Mouse (Mus musculus) MEL (cell line): ENCODE measurements around the gene En2. TPM values are rescaled to one million over a fixed set of nuclear protein-coding genes. Genes with fewer than 3 reads are reported as not detected.

Experiments used
- DNase-seq: peaks from one replicate; pipeline ENCODE4 v3.0.0; 2011; ENCODE audit warnings: low read depth, low spot score
- H3K27ac ChIP-seq: 2 replicates; pipeline ENCODE4 v1.5.1; 2012; ENCODE audit warnings: low read depth, mild to moderate bottlenecking, control low read depth, low read length, moderate library complexity; ENCODE audit not compliant: control insufficient read depth
- H3K27me3 ChIP-seq, 2 experiments: fragments of 150-350 bp in 1 of 2; sonication (generic) in 1 of 2; 2 replicates each; pipeline ENCODE4 v1.6.1; 2012; ENCODE audit warnings: low read length in 2 of 2, mild to moderate bottlenecking in 2 of 2, improper control_type of control experiment in 1 of 2, moderate library complexity in 1 of 2; ENCODE audit not compliant: insufficient read depth in 2 of 2, control insufficient read depth in 1 of 2
- H3K36me3 ChIP-seq, 2 experiments: 2 replicates each; pipeline ENCODE4 v1.6.1; 2012 to 2014; ENCODE audit warnings: low read length in 2 of 2, improper control_type of control experiment in 1 of 2, inconsistent platforms in 1 of 2, mild to moderate bottlenecking in 1 of 2; ENCODE audit not compliant: insufficient read depth in 2 of 2, control insufficient read depth in 1 of 2
- H3K4me1 ChIP-seq, 2 experiments: fragments of 150-350 bp in 1 of 2; sonication (generic) in 1 of 2; 2 replicates each; pipeline ENCODE4 v1.6.1; 2012; ENCODE audit warnings: low read length in 2 of 2, improper control_type of control experiment in 1 of 2, mild to moderate bottlenecking in 1 of 2; ENCODE audit not compliant: insufficient read depth in 2 of 2, control insufficient read depth in 1 of 2
- H3K4me3 ChIP-seq, 2 experiments: fragments of 150-350 bp in 1 of 2; sonication (generic) in 1 of 2; 2 replicates each; pipeline ENCODE4 v1.5.1; 2012; ENCODE audit warnings: low read depth in 2 of 2, low read length in 2 of 2, mild to moderate bottlenecking in 2 of 2, moderate library complexity in 2 of 2, control low read depth in 1 of 2, improper control_type of control experiment in 1 of 2; ENCODE audit not compliant: control insufficient read depth in 1 of 2, insufficient read depth in 1 of 2
- H3K79me2 ChIP-seq: 2 replicates; pipeline ENCODE4 v1.6.1; 2012; ENCODE audit warnings: mild to moderate bottlenecking, low read length, moderate library complexity; ENCODE audit not compliant: control insufficient read depth, poor library complexity, insufficient read depth
- H3K9ac ChIP-seq: 2 replicates; pipeline ENCODE4 v1.6.1; 2012; ENCODE audit warnings: low read depth, mild to moderate bottlenecking, control low read depth, low read length, moderate library complexity; ENCODE audit not compliant: control insufficient read depth, poor library complexity, severe bottlenecking
- H3K9me3 ChIP-seq: fragments of 150-350 bp; sonication (generic); replicated peaks from 2 replicates; pipeline ENCODE4 v1.6.1; 2012; ENCODE audit warnings: mild to moderate bottlenecking, low read length, improper control_type of control experiment, moderate library complexity; ENCODE audit not compliant: insufficient read depth
- CTCF ChIP-seq, 3 experiments: IDR thresholded peaks in 2 of 3; conservative IDR thresholded peaks in 1 of 3; 2 replicates each; pipeline ENCODE4 v1.5.1; 2011 to 2012; ENCODE audit warnings: low read length in 3 of 3, low read depth in 2 of 3, mild to moderate bottlenecking in 2 of 3, improper control_type of control experiment in 1 of 3, inconsistent platforms in 1 of 3, mixed read lengths in 1 of 3, moderate library complexity in 1 of 3; ENCODE audit not compliant: control insufficient read depth in 1 of 3, insufficient read depth in 1 of 3, poor library complexity in 1 of 3, severe bottlenecking in 1 of 3
- EP300 ChIP-seq, 2 experiments: IDR thresholded peaks; 2 replicates each; pipeline ENCODE4 v1.6.1; 2011; ENCODE audit warnings: improper control_type of control experiment in 2 of 2, low read length in 2 of 2, low read depth in 1 of 2, mild to moderate bottlenecking in 1 of 2
- ETS1 ChIP-seq: IDR thresholded peaks from 2 replicates; pipeline ENCODE4 v1.6.1; 2012; ENCODE audit warnings: low read depth, mild to moderate bottlenecking, inconsistent platforms, low read length, improper control_type of control experiment, moderate library complexity
- GABPA ChIP-seq: IDR thresholded peaks from 2 replicates; pipeline ENCODE4 v1.6.1; 2012; ENCODE audit warnings: low read depth, mild to moderate bottlenecking, inconsistent platforms, low read length, improper control_type of control experiment, moderate library complexity
- HCFC1 ChIP-seq: IDR thresholded peaks from 2 replicates; pipeline ENCODE4 v1.6.1; 2012; ENCODE audit warnings: low read depth, mild to moderate bottlenecking, inconsistent platforms, low read length, improper control_type of control experiment, moderate library complexity
- JUND ChIP-seq: IDR thresholded peaks from 2 replicates; pipeline ENCODE4 v1.6.1; 2011; ENCODE audit warnings: low read depth, mild to moderate bottlenecking, improper control_type of control experiment, low read length
- KAT2A ChIP-seq: conservative IDR thresholded peaks from 2 replicates; pipeline ENCODE4 v1.6.1; 2012; ENCODE audit warnings: low read depth, low read length, improper control_type of control experiment, inconsistent platforms
- MAX ChIP-seq: IDR thresholded peaks from 2 replicates; pipeline ENCODE4 v1.6.1; 2011; ENCODE audit warnings: low read length, improper control_type of control experiment
- MAZ ChIP-seq: IDR thresholded peaks from 2 replicates; pipeline ENCODE4 v1.6.1; 2012; ENCODE audit warnings: low read depth, mild to moderate bottlenecking, inconsistent platforms, low read length, improper control_type of control experiment
- MXI1 ChIP-seq: IDR thresholded peaks from 2 replicates; pipeline ENCODE4 v1.6.1; 2011; ENCODE audit warnings: mild to moderate bottlenecking, low read depth, low read length, improper control_type of control experiment
- MYB ChIP-seq: IDR thresholded peaks from 2 replicates; pipeline ENCODE4 v1.6.1; 2011; ENCODE audit warnings: mild to moderate bottlenecking, low read depth, low read length, improper control_type of control experiment
- NRF1 ChIP-seq: IDR thresholded peaks from 2 replicates; pipeline ENCODE4 v1.6.1; 2014; ENCODE audit warnings: low read depth, mild to moderate bottlenecking, inconsistent platforms, low read length, improper control_type of control experiment, moderate library complexity; ENCODE audit not compliant: poor library complexity, insufficient read depth, severe bottlenecking
- POLR2AphosphoS2 ChIP-seq: IDR thresholded peaks from 2 replicates; pipeline ENCODE4 v1.6.1; 2011; ENCODE audit warnings: low read length, improper control_type of control experiment
- POLR2AphosphoS5 ChIP-seq: IDR thresholded peaks from 2 replicates; pipeline ENCODE4 v1.6.1; 2012; ENCODE audit warnings: low read depth, borderline replicate concordance, mild to moderate bottlenecking, inconsistent platforms, low read length, moderate library complexity, mixed read lengths
- RCOR1 ChIP-seq: IDR thresholded peaks from 2 replicates; pipeline ENCODE4 v1.6.1; 2012; ENCODE audit warnings: low read depth, mild to moderate bottlenecking, inconsistent platforms, low read length, improper control_type of control experiment
- SMC3 ChIP-seq: IDR thresholded peaks from 2 replicates; pipeline ENCODE4 v1.6.1; 2011; ENCODE audit warnings: low read depth, low read length, improper control_type of control experiment
- TAL1 ChIP-seq: IDR thresholded peaks from 2 replicates; pipeline ENCODE4 v1.6.1; 2012; ENCODE audit warnings: mild to moderate bottlenecking, inconsistent platforms, low read length, moderate library complexity, mixed read lengths
- TBP ChIP-seq: IDR thresholded peaks from 2 replicates; pipeline ENCODE4 v1.8.0; 2011; ENCODE audit warnings: low read depth, low read length, improper control_type of control experiment
- ZKSCAN1 ChIP-seq: IDR thresholded peaks from 2 replicates; pipeline ENCODE4 v1.6.1; 2012; ENCODE audit warnings: low read depth, mild to moderate bottlenecking, inconsistent platforms, low read length, improper control_type of control experiment, moderate library complexity
- ZMIZ1 ChIP-seq: IDR thresholded peaks from 2 replicates; pipeline ENCODE4 v1.6.1; 2012; ENCODE audit warnings: low read depth, mild to moderate bottlenecking, inconsistent platforms, low read length, improper control_type of control experiment, moderate library complexity
- polyA plus RNA-seq, 2 experiments: library from polyadenylated mRNA; stranded (reverse) in 1 of 2; unstranded in 1 of 2; fragments of >175 nt in 1 of 2; fragments of >200 nt in 1 of 2; gene quantifications; 2 replicates each; pipeline versions ENCODE4 v1.2.1 to v1.2.4; 2012; ENCODE audit warnings: low replicate concordance in 2 of 2, low read depth in 1 of 2; ENCODE audit not compliant: insufficient read length in 2 of 2, insufficient read depth in 1 of 2, missing spikeins in 1 of 2
- total RNA-seq: library from RNA; depleted of rRNA; stranded (reverse); fragments of 300-350 nt; gene quantifications from 2 replicates; pipeline ENCODE4 v1.2.3, GENCODE M21; 2012

The En2 gene
- total and polyA plus RNA-seq, 3 experiments: not detected

GRCm38 (mm10) chr5:28163926-28164325 lies 1.6 kb upstream of the En2 start:
- no peaks in the 10 kb centered on the region for H3K79me2 ChIP-seq
- no peak overlapping the region for H3K27ac ChIP-seq
- DNase-seq: no peak
- H3K36me3 ChIP-seq: no peaks in the 10 kb centered on the region
- H3K9me3 ChIP-seq: no peaks in the 10 kb centered on the region
- H3K27me3 ChIP-seq: no peaks in the 10 kb centered on the region
- H3K9ac ChIP-seq: no peak overlapping the region
- H3K4me1 ChIP-seq: no peaks in the 10 kb centered on the region
- no peak overlapping the region for H3K4me3 ChIP-seq
- no peak for TF ChIP-seq RCOR1

GRCm38 (mm10) chr5:28166256-28167231 lies 1.1 kb downstream of the En2 start:
- no peak for DNase-seq

GRCm38 (mm10) chr5:28167611-28168252 lies 2.2 kb downstream of the En2 start:
- no peaks in the 10 kb centered on the region for H3K27me3 ChIP-seq
- H3K27ac ChIP-seq: no peak overlapping the region
- no peak for DNase-seq
- no peaks in the 10 kb centered on the region; the same call in 1 of the 2 replicates for H3K9me3 ChIP-seq
- no peak overlapping the region for H3K4me3 ChIP-seq
- no peaks in the 10 kb centered on the region for H3K4me1 ChIP-seq
- TF ChIP-seq NRF1 (no peak), CTCF (IDR thresholded peaks at IDR 0.05 in 2 of 3, conservative IDR thresholded peaks at IDR 0.05 in 1 of 3; ENCODE audit: control insufficient read depth in 1 of 3, insufficient read depth in 1 of 3, low read depth in 2 of 3, low read length in 3 of 3, poor library complexity in 1 of 3, severe bottlenecking in 1 of 3) (no peak), ETS1 (no peak), MXI1 (no peak), POLR2AphosphoS5 (no peak), KAT2A (no peak), MAZ (no peak), SMC3 (no peak), MAX (no peak), ZKSCAN1 (no peak), JUND (no peak), HCFC1 (no peak), TAL1 (no peak), ZMIZ1 (no peak)
- no peaks in the 10 kb centered on the region for H3K36me3 ChIP-seq
- H3K79me2 ChIP-seq: no peaks in the 10 kb centered on the region
- no peak overlapping the region for H3K9ac ChIP-seq

More at GRCm38 (mm10) chr5:28166256-28167231, 1.1 kb downstream of the En2 start:
- H3K9ac ChIP-seq: no peak overlapping the region
- H3K4me3 ChIP-seq: no peak overlapping the region
- no peaks in the 10 kb centered on the region for H3K9me3 ChIP-seq
- TF ChIP-seq POLR2AphosphoS5 (no peak), HCFC1 (no peak), EP300 (IDR thresholded peaks at IDR 0.05; ENCODE audit: low read depth in 1 of 2, low read length in 2 of 2) (no peak), MYB (no peak), NRF1 (no peak), TBP (no peak), GABPA (no peak), POLR2AphosphoS2 (no peak), CTCF (IDR thresholded peaks at IDR 0.05 in 2 of 3, conservative IDR thresholded peaks at IDR 0.05 in 1 of 3; ENCODE audit: control insufficient read depth in 1 of 3, insufficient read depth in 1 of 3, low read depth in 2 of 3, low read length in 3 of 3, poor library complexity in 1 of 3, severe bottlenecking in 1 of 3) (no peak)
- H3K79me2 ChIP-seq: no peaks in the 10 kb centered on the region
- H3K4me1 ChIP-seq: no peaks in the 10 kb centered on the region
- no peaks in the 10 kb centered on the region for H3K27me3 ChIP-seq
- H3K36me3 ChIP-seq: no peaks in the 10 kb centered on the region
- no peak overlapping the region for H3K27ac ChIP-seq
